Mouse (Mus musculus) heart, postnatal 10 days (tissue): Measurements from ENCODE around the gene Top2a. TPM values are rescaled to one million over a fixed set of nuclear protein-coding genes. Genes with fewer than 3 reads are reported as not detected.
A peak's percentile ranks its signal among the peaks of the same experiment; 100 is the strongest.
"Not testable (repeated sequence)": the region's sequence is repeated elsewhere in the genome, so short reads cannot be mapped to it uniquely, and the experiment has no call there.

ENCODE experiments used
- DNase-seq, 2 experiments: peaks; one replicate each; pipeline ENCODE4 v3.0.0; 2021
- intact Hi-C: fragments of 180-260 bp; cut with DNase I; formaldehyde crosslinking; loops from one replicate; pipeline ENCODE4 v1.15.1; 2025
- total RNA-seq, 2 experiments: library from RNA; stranded (reverse); gene quantifications; 2 replicates each; pipeline ENCODE4 v1.2.3; 2021

The Top2a gene
- total RNA-seq, 2 experiments from 2014 or later = 53.3 to 57.0 TPM

GRCm38 (mm10) chr11:98995987-98996386 lies 28.0 kb downstream of the Top2a start:
- DNase-seq = peak; percentile 53 to 54
- intact Hi-C loops = loop anchor here (5.0 kb wide), 1 partner anchor 36 kb away; no protein-coding TSS in a partner anchor

- intact Hi-C loops = no loop called here
- no peak for DNase-seq
Observed at GRCm38 (mm10) chr11:98990866-98991265, 33.1 kb downstream of the Top2a start.

- intact Hi-C loops, DNase-seq: not testable (repeated sequence)
Observed at GRCm38 (mm10) chr11:98988260-98988659, 35.7 kb downstream of the Top2a start.

- intact Hi-C loops = no loop called here
- peak; percentile 74 to 77 for DNase-seq
Observed at GRCm38 (mm10) chr11:98985542-98985941, 38.4 kb downstream of the Top2a start.

GRCm38 (mm10) chr11:98983551-98983950 lies 40.4 kb downstream of the Top2a start:
- DNase-seq = peak in 1 of 2 experiments; percentile 28
- intact Hi-C loops = no loop called here

GRCm38 (mm10) chr11:98982773-98983133 lies 41.2 kb downstream of the Top2a start, which contains the start of gene Gjd3:
Gene Gjd3, minus strand, starts transcription at chr11:98983016.
- intact Hi-C loops = no loop called here
- no peak for DNase-seq

- peak; percentile 73 to 76 for DNase-seq
- intact Hi-C loops = no loop called here
Observed at GRCm38 (mm10) chr11:98981997-98982772, 41.8 kb downstream of the Top2a start.

- intact Hi-C loops = no loop called here
- DNase-seq = no peak
Observed at GRCm38 (mm10) chr11:98981289-98981996, 42.5 kb downstream of the Top2a start.

- intact Hi-C loops = loop anchor here (5.0 kb wide), 1 partner anchor 148 kb away; no protein-coding TSS in a partner anchor
- DNase-seq = no peak
Observed at GRCm38 (mm10) chr11:98979356-98979755, 44.6 kb downstream of the Top2a start.

GRCm38 (mm10) chr11:98978526-98979148 lies 45.4 kb downstream of the Top2a start:
- DNase-seq = no peak
- intact Hi-C loops = loop anchor here (5.0 kb wide), 1 partner anchor 149 kb away; no protein-coding TSS in a partner anchor

GRCm38 (mm10) chr11:98974871-98975719 lies 48.9 kb downstream of the Top2a start:
- peak; percentile 77 to 87 for DNase-seq
- intact Hi-C loops = loop anchor here (2.0 to 5.0 kb wide), 4 partner anchors 60 to 176 kb away; partner anchors contain the start of gene Wipf2

GRCm38 (mm10) chr11:98974213-98974612 lies 49.8 kb downstream of the Top2a start:
- DNase-seq = no peak
- intact Hi-C loops = loop anchor here (2.0 to 5.0 kb wide), 3 partner anchors 61 to 177 kb away; partner anchors contain the start of gene Wipf2

- peak in 1 of 2 experiments; percentile 48 for DNase-seq
- intact Hi-C loops = loop anchor here (5.0 kb wide), 1 partner anchor 111 kb away; the partner anchor contains the start of gene Wipf2
Observed at GRCm38 (mm10) chr11:98973584-98973983, 50.4 kb downstream of the Top2a start.

GRCm38 (mm10) chr11:98972801-98973360 lies 51.1 kb downstream of the Top2a start:
- no peak for DNase-seq
- intact Hi-C loops = loop anchor here (1.0 to 5.0 kb wide), 3 partner anchors 40 to 111 kb away; partner anchors contain the start of gene Wipf2

- intact Hi-C loops = loop anchor here (1.0 to 5.0 kb wide), 3 partner anchors 39 to 110 kb away; partner anchors contain the start of gene Wipf2
- DNase-seq = peak; percentile 91 to 93
Observed at GRCm38 (mm10) chr11:98972215-98972614, 51.8 kb downstream of the Top2a start.

GRCm38 (mm10) chr11:98971316-98972031 lies 52.5 kb downstream of the Top2a start:
- peak; percentile 84 to 88 for DNase-seq

GRCm38 (mm10) chr11:98970191-98970925 lies 53.6 kb downstream of the Top2a start:
- intact Hi-C loops = loop anchor here (5.0 kb wide), 1 partner anchor 108 kb away; the partner anchor contains the start of gene Wipf2
- DNase-seq = no peak

More at GRCm38 (mm10) chr11:98971316-98972031, 52.5 kb downstream of the Top2a start:
- intact Hi-C loops = loop anchor here (1.0 to 5.0 kb wide), 3 partner anchors 38 to 109 kb away; partner anchors contain the start of gene Wipf2

GRCm38 (mm10) chr11:98969496-98969927 lies 54.5 kb downstream of the Top2a start:
- peak; percentile 66 to 67 for DNase-seq

More at GRCm38 (mm10) chr11:98969496-98969927, 54.5 kb downstream of the Top2a start:
- intact Hi-C loops = no loop called here
